Mouse (Mus musculus) heart, postnatal 10 days (tissue): Measurements from ENCODE around the gene Tubb3. TPM values are rescaled to one million over a fixed set of nuclear protein-coding genes. Genes with fewer than 3 reads are reported as not detected.
"Not testable (repeated sequence)": the region's sequence is repeated elsewhere in the genome, so short reads cannot be mapped to it uniquely, and the experiment has no call there.

Source experiments
- DNase-seq, 2 experiments: peaks; one replicate each; pipeline ENCODE4 v3.0.0; 2021
- intact Hi-C: fragments of 180-260 bp; cut with DNase I; formaldehyde crosslinking; loops from one replicate; pipeline ENCODE4 v1.15.1; 2025
- total RNA-seq, 2 experiments: library from RNA; stranded (reverse); gene quantifications; 2 replicates each; pipeline ENCODE4 v1.2.3; 2021

The Tubb3 gene
- total RNA-seq, 2 experiments from 2014 or later: 0.55 to 0.98 TPM

- intact Hi-C loops: no loop called here
- DNase-seq: no peak
Measured at GRCm38 (mm10) chr8:123411781-123412327, 630 bp downstream of the Tubb3 start.

- intact Hi-C loops: no loop called here
- DNase-seq: no peak
Measured at GRCm38 (mm10) chr8:123412560-123413170, 1.4 kb downstream of the Tubb3 start.

- no peak for DNase-seq
- intact Hi-C loops: no loop called here
Measured at GRCm38 (mm10) chr8:123414255-123414654, 3.0 kb downstream of the Tubb3 start.

DNA sequence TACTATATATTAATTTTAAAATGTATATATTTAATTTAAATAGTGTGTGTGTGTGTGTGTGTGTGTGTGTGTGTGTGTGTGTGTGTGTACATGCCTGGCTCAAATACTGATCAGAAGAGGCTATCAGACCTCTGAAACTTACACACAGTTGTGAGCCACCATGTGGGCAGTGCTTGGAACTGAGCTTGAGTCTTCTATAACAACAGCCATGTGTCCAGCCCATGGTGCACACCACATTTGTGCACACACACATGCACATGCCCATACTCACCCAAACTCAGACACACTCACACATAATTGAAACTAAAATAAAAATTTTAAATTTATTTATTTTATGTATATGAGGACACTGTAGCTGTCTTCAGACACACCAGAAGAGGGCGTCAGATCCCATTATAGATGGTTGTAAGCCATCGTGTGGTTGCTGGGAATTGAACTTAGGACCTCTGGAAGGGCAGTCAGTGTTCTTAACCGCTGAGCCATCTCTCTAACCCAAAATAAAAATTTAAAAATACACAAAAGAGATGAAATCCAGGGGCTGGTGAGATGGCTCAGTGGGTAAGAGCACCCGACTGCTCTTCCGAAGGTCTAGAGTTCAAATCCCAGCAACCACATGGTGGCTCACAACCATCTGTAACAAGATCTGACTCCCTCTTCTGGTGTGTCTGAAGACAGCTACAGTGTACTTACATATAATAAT is 3.9 kb downstream of the Tubb3 start:
- intact Hi-C loops, DNase-seq: not testable (repeated sequence)

- DNase-seq: no peak
- intact Hi-C loops: no loop called here
Measured at GRCm38 (mm10) chr8:123415967-123416943, 5.0 kb downstream of the Tubb3 start.

GRCm38 (mm10) chr8:123416944-123417555 is 5.8 kb downstream of the Tubb3 start:
- intact Hi-C loops: no loop called here
- no peak for DNase-seq

DNA sequence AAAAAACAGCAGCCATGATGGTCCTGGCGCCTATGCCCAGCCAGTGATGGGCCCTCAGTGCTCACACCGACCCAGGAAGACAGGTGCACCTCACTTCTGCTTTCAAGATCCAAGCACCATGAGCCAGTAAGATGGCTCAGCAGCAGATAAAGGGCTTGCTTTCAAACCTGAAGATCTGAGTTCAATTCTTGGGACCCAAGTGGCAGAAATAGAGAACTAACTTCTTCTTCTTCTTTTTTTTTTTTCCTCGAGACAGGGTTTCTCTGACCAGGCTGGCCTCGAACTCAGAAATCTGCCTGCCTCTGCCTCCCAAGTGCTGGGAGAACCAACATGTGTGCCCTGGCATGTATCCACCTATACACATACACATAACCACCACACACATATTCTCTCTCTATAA is 8.5 kb downstream of the Tubb3 start:
- intact Hi-C loops: loop anchor here (5.0 kb wide), 1 partner anchor 97 kb away; no protein-coding TSS in a partner anchor
- no peak for DNase-seq

- no peak for DNase-seq
- intact Hi-C loops: loop anchor here (5.0 kb wide), 1 partner anchor 98 kb away; no protein-coding TSS in a partner anchor
Measured at GRCm38 (mm10) chr8:123420525-123421281, 9.5 kb downstream of the Tubb3 start.

DNA sequence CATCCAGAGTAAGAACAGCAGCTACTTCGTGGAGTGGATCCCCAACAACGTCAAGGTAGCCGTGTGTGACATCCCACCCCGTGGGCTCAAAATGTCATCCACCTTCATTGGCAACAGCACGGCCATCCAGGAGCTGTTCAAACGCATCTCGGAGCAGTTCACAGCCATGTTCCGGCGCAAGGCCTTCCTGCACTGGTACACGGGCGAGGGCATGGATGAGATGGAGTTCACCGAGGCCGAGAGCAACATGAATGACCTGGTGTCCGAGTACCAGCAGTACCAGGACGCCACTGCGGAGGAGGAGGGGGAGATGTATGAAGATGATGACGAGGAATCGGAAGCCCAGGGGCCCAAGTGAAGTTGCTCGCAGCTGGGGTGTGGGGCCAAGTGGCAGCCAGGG is 10.1 kb downstream of the Tubb3 start:
- intact Hi-C loops: loop anchor here (5.0 kb wide), 1 partner anchor 99 kb away; no protein-coding TSS in a partner anchor

DNA sequence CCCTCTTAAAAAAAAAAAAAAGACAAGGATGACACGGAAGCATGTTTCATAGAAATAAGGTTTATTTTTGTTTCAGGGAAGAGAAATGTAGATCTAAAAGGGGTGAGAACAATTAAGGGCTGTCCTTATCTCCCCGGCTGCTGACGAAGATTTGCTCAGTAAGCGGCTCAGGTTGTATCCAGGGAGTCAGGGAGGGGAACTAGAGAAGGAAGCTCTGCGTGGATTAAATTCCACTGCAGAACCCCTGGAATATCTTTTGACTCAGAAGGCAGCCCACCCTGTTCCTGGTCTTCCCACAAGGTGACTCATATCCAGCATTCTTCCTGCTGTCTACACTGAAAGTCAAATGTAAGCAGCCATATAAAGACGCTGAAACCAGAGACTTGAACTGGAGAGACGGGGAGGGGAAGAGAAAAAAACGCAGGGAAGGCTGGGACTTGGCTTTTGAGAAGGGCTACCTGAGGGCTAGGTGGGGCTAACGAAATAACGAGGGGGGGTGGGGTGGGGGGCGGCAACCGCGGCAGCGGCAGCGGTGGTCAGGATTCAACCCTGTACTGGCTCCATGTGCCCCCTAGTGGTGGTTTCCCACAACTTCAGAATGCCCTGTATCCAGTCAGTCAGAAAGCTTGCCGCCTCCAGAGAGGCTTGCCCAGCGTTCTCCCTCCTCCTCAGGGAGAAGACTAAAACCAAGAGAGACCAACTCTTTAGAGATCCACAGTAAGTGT is 11.0 kb downstream of the Tubb3 start:
- peak; percentile 71 to 83 for DNase-seq
- intact Hi-C loops: loop anchor here (5.0 kb wide), 1 partner anchor 100 kb away; no protein-coding TSS in a partner anchor

More for the DNA sequence above, 10.1 kb downstream of the Tubb3 start:
- no peak for DNase-seq

DNA sequence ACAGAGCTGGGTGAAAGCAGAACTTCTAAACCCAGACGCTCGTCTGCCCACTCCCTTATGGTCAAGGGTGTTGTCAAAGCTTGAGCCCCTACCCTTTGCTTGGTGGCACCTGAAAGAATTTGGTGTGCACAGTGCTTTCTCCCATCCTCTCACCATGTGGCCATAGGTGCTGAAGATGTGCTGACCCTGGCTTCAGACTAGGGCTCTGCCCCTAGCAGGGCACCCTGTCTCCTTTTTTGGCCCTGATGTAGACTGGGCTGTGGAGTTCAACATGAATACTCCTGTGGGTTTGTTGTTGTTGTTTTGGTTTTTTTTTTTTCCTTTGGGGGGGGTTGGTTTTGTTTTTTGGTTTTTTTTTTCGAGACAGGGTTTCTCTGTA is 11.5 kb downstream of the Tubb3 start:
- no peak for DNase-seq
- intact Hi-C loops: loop anchor here (5.0 kb wide), 1 partner anchor 100 kb away; no protein-coding TSS in a partner anchor

- intact Hi-C loops: loop anchor here (5.0 kb wide), 1 partner anchor 101 kb away; no protein-coding TSS in a partner anchor
- no peak for DNase-seq
Measured at GRCm38 (mm10) chr8:123423441-123423840, 12.2 kb downstream of the Tubb3 start, which contains the start of gene Def8. Gene Def8, plus strand, starts transcription at chr8:123423527.

- DNase-seq: no peak
- intact Hi-C loops: no loop called here
Measured at GRCm38 (mm10) chr8:123426511-123427509, 15.6 kb downstream of the Tubb3 start.

DNA sequence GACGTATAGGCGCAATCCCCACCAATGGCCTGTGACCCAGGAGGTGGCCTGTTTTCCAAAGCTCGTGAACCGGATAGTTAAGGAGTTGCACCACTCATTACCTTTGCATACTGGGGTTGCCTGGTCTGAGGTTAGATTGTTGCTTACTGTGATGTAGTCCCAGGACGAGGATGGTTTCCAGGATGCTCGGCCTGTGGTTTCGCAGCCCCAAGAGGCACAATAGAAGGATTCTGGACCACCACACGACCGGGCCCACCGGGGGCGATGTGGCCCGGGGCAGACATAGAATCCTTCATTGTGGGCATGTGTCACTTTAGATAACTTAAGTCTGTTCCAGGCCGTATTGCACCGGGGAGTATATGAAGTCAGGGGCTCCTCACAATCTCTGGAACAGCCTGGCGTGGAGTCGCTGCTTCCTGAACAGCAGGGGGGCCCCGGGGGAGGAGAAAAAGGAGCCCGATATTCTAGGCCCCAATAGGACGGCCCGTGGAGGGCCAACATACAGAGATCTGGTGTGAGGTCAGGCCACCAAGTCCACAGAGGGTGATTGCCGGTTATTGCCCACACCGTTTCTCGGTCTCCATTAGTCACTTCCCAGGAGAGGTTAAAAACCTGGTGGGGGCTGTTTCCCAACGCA is 16.5 kb downstream of the Tubb3 start:
- no peak for DNase-seq
- intact Hi-C loops: no loop called here

- intact Hi-C loops: no loop called here
- no peak for DNase-seq
Measured at GRCm38 (mm10) chr8:123428343-123428893, 17.2 kb downstream of the Tubb3 start.

DNA sequence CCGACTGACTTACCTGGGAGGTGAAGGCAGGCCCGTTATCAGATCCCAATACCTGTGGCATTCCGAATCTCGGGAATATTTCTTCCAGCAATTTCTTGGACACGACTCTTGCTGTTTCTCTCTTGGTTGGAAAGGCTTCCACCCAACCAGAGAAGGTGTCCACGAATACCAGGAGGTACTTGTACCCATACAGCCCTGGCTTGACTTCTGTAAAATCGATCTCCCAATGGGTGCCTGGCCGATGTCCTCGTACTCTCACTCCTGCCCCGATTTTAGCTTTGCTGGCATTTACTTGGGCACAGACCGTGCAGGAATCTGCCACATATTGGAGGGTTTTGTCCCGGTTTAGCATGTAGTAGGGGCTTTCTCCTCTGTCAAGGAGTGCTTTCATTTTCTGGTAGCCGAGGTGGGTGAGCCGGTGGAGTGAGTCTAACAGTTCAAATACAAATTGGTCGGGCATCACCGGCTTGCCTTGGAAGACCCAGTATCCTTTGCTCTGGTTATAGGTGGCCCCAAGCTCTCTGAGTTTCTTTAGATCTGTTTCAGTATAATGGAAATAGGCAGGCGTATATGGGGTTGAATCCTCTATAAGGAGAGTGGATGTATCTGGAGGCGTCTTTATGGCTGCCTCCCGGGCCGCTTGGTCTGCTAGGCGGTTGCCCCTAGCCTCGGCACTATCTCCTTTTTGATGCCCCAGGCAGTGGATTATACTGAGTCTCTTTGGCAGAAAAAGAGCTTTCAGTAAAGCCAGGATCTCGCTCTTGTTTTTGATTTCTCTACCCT is 17.9 kb downstream of the Tubb3 start:
- no peak for DNase-seq
- intact Hi-C loops: no loop called here
